Comparison of ENCODE assay signal across 8 mouse cellular contexts in genomic region chr7:13034148-13034977, GRCm38 (mm10). TPM values are rescaled to one million over a fixed set of nuclear protein-coding genes. Genes with fewer than 3 reads are reported as not detected.
DNase-seq lines count a peak whose midpoint lies in the region; ATAC-seq and TF ChIP-seq lines count a peak whose summit lies in the region.

Chmp2a (minus strand) TSS chr7:13034807.

- H3K27me3 ChIP-seq in ES-Bruce4 (ENCODE audit: control insufficient read depth, insufficient read depth, low read length, poor library complexity, severe bottlenecking), result no peaks in the 10 kb centered on the region
- no peaks in the 10 kb centered on the region for H3K27me3 ChIP-seq in forebrain, embryonic 15.5 days

- H3K27ac ChIP-seq in ES-Bruce4 (ENCODE audit: insufficient read depth, low read length), result peak within 1 kb of the TSS; percentile 86
- peak within 1 kb of the TSS; percentile 92 for H3K27ac ChIP-seq in forebrain, embryonic 15.5 days (replicated peaks)

- no peaks in the 10 kb centered on the region for H3K9me3 ChIP-seq in ES-Bruce4 (replicated peaks; ENCODE audit: control insufficient read depth, insufficient read depth, low read length, poor library complexity, severe bottlenecking)
- H3K9me3 ChIP-seq in forebrain, embryonic 15.5 days, result no peaks in the 10 kb centered on the region

- no peak for TF ChIP-seq CTCF in ES-Bruce4 (IDR thresholded peaks at IDR 0.05; ENCODE audit: low read depth, low read length)
- no peak for TF ChIP-seq CTCF in lung, adult 2 months (IDR thresholded peaks at IDR 0.05; ENCODE audit: insufficient read depth, low read length)

- intact Hi-C loops in heart, postnatal 25 days (cut with DNase I), result loop anchor here (2.0 to 10.0 kb wide), 2 partner anchors 20 to 560 kb away; partner anchors contain the start of genes Mzf1 and Zfp606

- peak; percentile 74 for TF ChIP-seq POLR2A in ES-Bruce4 (IDR thresholded peaks at IDR 0.05; ENCODE audit: insufficient read depth, low read length)
- peak; percentile 87 for TF ChIP-seq POLR2A in lung, adult 2 months (IDR thresholded peaks at IDR 0.05; ENCODE audit: borderline replicate concordance, extremely low read depth, low read depth, low read length)

- peak; percentile 98 for DNase-seq in cerebellum, adult 11 months
- peak; percentile 95 for DNase-seq in heart, postnatal 25 days (ENCODE audit: low spot score)
- peak; percentile 98 for DNase-seq in layer of hippocampus, adult 18-20 months (ENCODE audit: low spot score in 2 of 2)
- DNase-seq in lung, adult 2 months, result peak; percentile 97
- peak; percentile 97 to 98 for DNase-seq in thymus, adult 18-20 months

- H3K36me3 ChIP-seq in ES-Bruce4 (ENCODE audit: control insufficient read depth, insufficient read depth, low read length, poor library complexity, severe bottlenecking), result peaks cover 42% of the 10 kb centered on the region
- peaks cover 55% of the 10 kb centered on the region for H3K36me3 ChIP-seq in forebrain, embryonic 15.5 days

- under 1% methylated on average over 45 of the region's 45 CpGs for WGBS in forebrain, embryonic 15.5 days
- under 1% methylated on average over 45 of the region's 45 CpGs for WGBS in lung, adult 2 months

- TF ChIP-seq EP300 in ES-Bruce4 (IDR thresholded peaks at IDR 0.05; ENCODE audit: insufficient read depth, low read depth, low read length), result 0 out of 2 replicates have a peak, but pooled peaks have one; percentile 18

- peak within 1 kb of the TSS; percentile 91 for H3K4me3 ChIP-seq in ES-Bruce4 (ENCODE audit: low read depth, low read length)
- peak within 1 kb of the TSS; percentile 56 for H3K4me3 ChIP-seq in forebrain, embryonic 15.5 days
- H3K4me3 ChIP-seq in lung, adult 2 months (replicated peaks; ENCODE audit: extremely low read depth, low read depth, low read length), result peak within 1 kb of the TSS; percentile 89

- ATAC-seq in forebrain, embryonic 15.5 days (replicated peaks), result peak; percentile 81
- ATAC-seq in neutrophil, adult 5-6 weeks (ENCODE audit: extremely low read depth, insufficient number of reproducible peaks, low FRiP score, poor library complexity, severe bottlenecking), result peak; percentile 65

- no peaks in the 10 kb centered on the region for H3K4me1 ChIP-seq in ES-Bruce4 (ENCODE audit: control insufficient read depth, insufficient read depth, low read length)
- peaks cover 50% of the 10 kb centered on the region for H3K4me1 ChIP-seq in forebrain, embryonic 15.5 days
- peaks cover 10% of the 10 kb centered on the region for H3K4me1 ChIP-seq in lung, adult 2 months (ENCODE audit: control insufficient read depth, insufficient read depth, low read length)

- peak within 1 kb of the TSS; percentile 65 for H3K9ac ChIP-seq in ES-Bruce4 (ENCODE audit: low read depth, poor library complexity, severe bottlenecking)
- peak within 1 kb of the TSS; percentile 68 for H3K9ac ChIP-seq in forebrain, embryonic 15.5 days (replicated peaks)

- H3K4me2 ChIP-seq in forebrain, embryonic 15.5 days (replicated peaks), result peak within 1 kb of the TSS; percentile 78

RNA-seq across cellular contexts. Expression of gene Chmp2a, which starts in this region (rescaled TPM):
- 153 and 159 TPM in 2 replicates for polyA plus RNA-seq in ES-Bruce4 (2011; ENCODE audit: insufficient read depth, insufficient read length, low read depth, missing spikeins)
- 180 and 184 TPM in 2 replicates for polyA plus RNA-seq in forebrain, embryonic 15.5 days (2015; fragmentation: Nextera tagmentation; extraction: Ambion mirVana)
- 100 to 1,000 TPM; 120 to 122 TPM for total RNA-seq in heart, postnatal 25 days (2021)
- total RNA-seq in layer of hippocampus, adult 18-20 months (2021), result 100 to 1,000 TPM; 146 to 159 TPM
- 68.5 and 93.5 TPM in 2 replicates for polyA plus RNA-seq in lung, adult 2 months (2012; rRNA removed)
- 199 and 209 TPM in 2 replicates for total RNA-seq in neutrophil, adult 5-6 weeks (2017)

Comparison
In these comparisons a context has a peak if more than half of its experiments do, and no peak if none do; other contexts are left out.
1. Peak in every context shown above with its lines: DNase-seq, ATAC-seq, H3K4me3 ChIP-seq and H3K27ac ChIP-seq.